Mouse (Mus musculus) heart, adult 10 weeks (tissue): ENCODE results near the gene Creb1. TPM values are rescaled to one million over a fixed set of nuclear protein-coding genes. Genes with fewer than 3 reads are reported as not detected.

Experiments used
- polyA plus RNA-seq: library from polyadenylated mRNA; stranded (reverse); fragments of 350-450 nt; fragmentation: Illumina TruSeq; extraction: RNeasy Lipid Tissue Mini Kit (QIAGEN cat#74804); gene quantifications from one replicate; pipeline ENCODE4 v1.2.3, GENCODE M21; 2014; ENCODE audit warnings: low read depth, low replicate concordance

Gene Creb1
- 11.3 TPM for polyA plus RNA-seq

GRCm38 (mm10) chr1:64532589-64533470, at the start of gene Creb1:
Gene Creb1 (plus strand): TSS chr1:64532645.

GRCm38 (mm10) chr1:64616881-64617714, 84.7 kb downstream of the Creb1 start, which contains the start of gene Mettl21a:
Gene Mettl21a (minus strand): TSS chr1:64617242.

Other genes with a start within 250 kb of the Creb1 start
- gene Mettl21a, start 84.6 kb downstream of the Creb1 start, polyA plus RNA-seq: 8.0 TPM
- gene Ccnyl1, start 157.8 kb downstream of the Creb1 start, polyA plus RNA-seq: 15.4 TPM
- 2.2 TPM for gene Fzd5, start 205.1 kb downstream of the Creb1 start, polyA plus RNA-seq